Mouse (Mus musculus): ENCODE data around the gene Rnase12. TPM values are rescaled to one million over a fixed set of nuclear protein-coding genes. Genes with fewer than 3 reads are reported as not detected.
A peak's percentile ranks its signal among the peaks of the same experiment; 100 is the strongest.

The Rnase12 gene
- total and polyA plus RNA-seq, 3 experiments = not detected

- WGBS = 2% methylated on average over 40 of the region's 40 CpGs
- intact Hi-C loops (cut with DNase I) = loop anchor here (1.0 kb wide), 2 partner anchors 18 to 212 kb away; no protein-coding TSS in a partner anchor
- Histone ChIP-seq H3K4me1 (ENCODE audit: control insufficient read depth, insufficient read depth, low read length) (peaks cover 2% of the 10 kb centered on the region), H3K4me3 (peak overlapping the region; percentile 89), H3K27me3 (ENCODE audit: control insufficient read depth, insufficient read depth, low read length) (no peaks in the 10 kb centered on the region), H3K79me2 (replicated peaks; ENCODE audit: control insufficient read depth, insufficient read depth, low read length) (no peaks in the 10 kb centered on the region), H3K9ac (ENCODE audit: low read depth, low read length) (peak overlapping the region; percentile 81), H3K27ac (peak overlapping the region; percentile 86), H3K36me3 (ENCODE audit: control insufficient read depth, insufficient read depth, low read length) (no peaks in the 10 kb centered on the region)
- peak; percentile 80 to 86 for DNase-seq
- TF ChIP-seq POLR2A (IDR thresholded peaks at IDR 0.05; ENCODE audit: insufficient read depth, low read depth, low read length) = 0 out of 2 replicates have a peak, but pooled peaks have one; percentile 35
- 0 out of 2 replicates have a peak, but pooled peaks have one; percentile 46 for TF ChIP-seq EP300 (IDR thresholded peaks at IDR 0.05; ENCODE audit: insufficient read depth, low read depth, low read length)
- TF ChIP-seq CTCF (IDR thresholded peaks at IDR 0.05) = no peak
Measured at GRCm38 (mm10) chr14:51082599-51083581, 25.4 kb upstream of the Rnase12 start.

- H3K4me3 ChIP-seq = no peak overlapping the region
- no peak for TF ChIP-seq POLR2A (IDR thresholded peaks at IDR 0.05; ENCODE audit: insufficient read depth, low read depth, low read length)
- TF ChIP-seq EP300 (IDR thresholded peaks at IDR 0.05; ENCODE audit: insufficient read depth, low read depth, low read length) = no peak
- TF ChIP-seq CTCF (IDR thresholded peaks at IDR 0.05) = no peak
- no peak overlapping the region for H3K27ac ChIP-seq
- H3K9ac ChIP-seq (ENCODE audit: low read depth, low read length) = no peak overlapping the region
- H3K79me2 ChIP-seq (replicated peaks; ENCODE audit: control insufficient read depth, insufficient read depth, low read length) = no peaks in the 10 kb centered on the region
- peaks cover 2% of the 10 kb centered on the region for H3K4me1 ChIP-seq (ENCODE audit: control insufficient read depth, insufficient read depth, low read length)
- DNase-seq = no peak
- 87% methylated on average over 2 of the region's 2 CpGs for WGBS
- no peaks in the 10 kb centered on the region for H3K27me3 ChIP-seq (ENCODE audit: control insufficient read depth, insufficient read depth, low read length)
- H3K36me3 ChIP-seq (ENCODE audit: control insufficient read depth, insufficient read depth, low read length) = no peaks in the 10 kb centered on the region
- intact Hi-C loops (cut with DNase I) = no loop called here
Measured at GRCm38 (mm10) chr14:51081035-51081434, 23.6 kb upstream of the Rnase12 start.

GRCm38 (mm10) chr14:51079180-51079579 is 21.7 kb upstream of the Rnase12 start:
- DNase-seq = no peak
- intact Hi-C loops (cut with DNase I) = no loop called here
- Histone ChIP-seq H3K4me1 (ENCODE audit: control insufficient read depth, insufficient read depth, low read length) (peaks cover 2% of the 10 kb centered on the region), H3K79me2 (replicated peaks; ENCODE audit: control insufficient read depth, insufficient read depth, low read length) (no peaks in the 10 kb centered on the region), H3K36me3 (ENCODE audit: control insufficient read depth, insufficient read depth, low read length) (no peaks in the 10 kb centered on the region), H3K4me3 (no peak overlapping the region), H3K27ac (no peak overlapping the region), H3K9ac (ENCODE audit: low read depth, low read length) (no peak overlapping the region), H3K27me3 (ENCODE audit: control insufficient read depth, insufficient read depth, low read length) (no peaks in the 10 kb centered on the region)
- no peak for TF ChIP-seq CTCF (IDR thresholded peaks at IDR 0.05)
- no peak for TF ChIP-seq POLR2A (IDR thresholded peaks at IDR 0.05; ENCODE audit: insufficient read depth, low read depth, low read length)
- no peak for TF ChIP-seq EP300 (IDR thresholded peaks at IDR 0.05; ENCODE audit: insufficient read depth, low read depth, low read length)
- 98% methylated on average over 1 of the region's 1 CpGs for WGBS

- Histone ChIP-seq H3K27ac (no peak within 1 kb of the TSS), H3K36me3 (ENCODE audit: control insufficient read depth, insufficient read depth, low read length) (no peaks in the 10 kb centered on the region), H3K4me1 (ENCODE audit: control insufficient read depth, insufficient read depth, low read length) (peaks cover 2% of the 10 kb centered on the region; the same call in 1 of the 2 replicates), H3K4me3 (no peak within 1 kb of the TSS), H3K79me2 (replicated peaks; ENCODE audit: control insufficient read depth, insufficient read depth, low read length) (no peaks in the 10 kb centered on the region), H3K27me3 (ENCODE audit: control insufficient read depth, insufficient read depth, low read length) (no peaks in the 10 kb centered on the region), H3K9ac (ENCODE audit: low read depth, low read length) (no peak within 1 kb of the TSS)
- intact Hi-C loops (cut with DNase I) = no loop called here
- no peak for TF ChIP-seq CTCF (IDR thresholded peaks at IDR 0.05)
- TF ChIP-seq POLR2A (IDR thresholded peaks at IDR 0.05; ENCODE audit: insufficient read depth, low read depth, low read length) = no peak
- no peak for TF ChIP-seq EP300 (IDR thresholded peaks at IDR 0.05; ENCODE audit: insufficient read depth, low read depth, low read length)
- 85% methylated on average over 3 of the region's 3 CpGs for WGBS
- no peak for DNase-seq
Measured at GRCm38 (mm10) chr14:51074335-51074734, 16.9 kb upstream of the Rnase12 start, which contains the start of gene Olfr750. Gene Olfr750 (minus strand): TSS chr14:51074435.

GRCm38 (mm10) chr14:51069617-51070016 is 12.2 kb upstream of the Rnase12 start:
- peak in 1 of 2 experiments; percentile 20 for DNase-seq
- intact Hi-C loops (cut with DNase I) = no loop called here
- Histone ChIP-seq H3K9ac (ENCODE audit: low read depth, low read length) (no peak overlapping the region), H3K27ac (no peak overlapping the region), H3K4me1 (ENCODE audit: control insufficient read depth, insufficient read depth, low read length) (peaks cover 2% of the 10 kb centered on the region; the same call in 1 of the 2 replicates), H3K4me3 (no peak overlapping the region), H3K79me2 (replicated peaks; ENCODE audit: control insufficient read depth, insufficient read depth, low read length) (no peaks in the 10 kb centered on the region), H3K36me3 (ENCODE audit: control insufficient read depth, insufficient read depth, low read length) (no peaks in the 10 kb centered on the region), H3K27me3 (ENCODE audit: control insufficient read depth, insufficient read depth, low read length) (no peaks in the 10 kb centered on the region)
- TF ChIP-seq CTCF (IDR thresholded peaks at IDR 0.05) = peak; percentile 54
- no peak for TF ChIP-seq POLR2A (IDR thresholded peaks at IDR 0.05; ENCODE audit: insufficient read depth, low read depth, low read length)
- TF ChIP-seq EP300 (IDR thresholded peaks at IDR 0.05; ENCODE audit: insufficient read depth, low read depth, low read length) = no peak
- 84% methylated on average over 2 of the region's 2 CpGs for WGBS
